33 mouse cellular contexts compared by ENCODE assay signal in the genomic region with DNA sequence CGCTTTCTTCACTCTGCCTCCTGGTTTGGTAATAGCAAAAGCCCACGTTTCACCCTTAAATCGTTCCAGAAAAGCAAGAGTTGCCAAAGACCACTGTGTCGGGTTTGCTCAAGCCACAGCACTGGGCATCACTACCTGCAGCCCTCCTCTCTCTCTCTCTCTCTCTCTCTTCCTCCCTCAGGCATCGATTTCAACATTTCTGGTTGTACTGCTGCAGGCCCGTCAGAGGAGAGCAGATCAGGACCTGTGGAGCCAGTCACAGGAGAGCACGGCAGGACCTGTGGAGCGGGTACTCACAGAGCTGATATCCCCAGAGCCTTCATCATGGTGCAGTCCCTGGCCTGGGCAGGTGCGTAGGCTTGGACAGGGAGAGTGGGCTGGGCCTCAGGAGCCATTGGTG. TPM values are rescaled to one million over a fixed set of nuclear protein-coding genes. Genes with fewer than 3 reads are reported as not detected.
DNase-seq lines count a peak whose midpoint lies in the region; ATAC-seq and TF ChIP-seq lines count a peak whose summit lies in the region.
"Had no signal": no experiment of that assay in that cellular context is flagged by ENCODE, and none has a peak within 500 bp of the region (broad histone marks: within the 10 kb centered on the region; RNA-seq: fewer than 3 reads in every experiment).

No protein-coding gene starts in this region.

- 0 out of 2 replicates have a peak overlapping the region, but pooled peaks have one; percentile 7 for H3K27ac ChIP-seq in heart, embryonic 10.5 days
- no peak overlapping the region for H3K27ac ChIP-seq in heart, adult 2 months
- H3K27ac ChIP-seq in midbrain, embryonic 11.5 days (ENCODE audit: low read depth, low read length): no peak overlapping the region
- H3K27ac ChIP-seq in midbrain, embryonic 14.5 days (replicated peaks; ENCODE audit: low read depth, low read length): no peak overlapping the region
- H3K27ac ChIP-seq: forebrain, embryonic 10.5 days; forebrain, embryonic 13.5 days; heart, embryonic 15.5 days; hindbrain, embryonic 10.5 days; hindbrain, embryonic 13.5 days; intestine, embryonic 15.5 days had no signal

- intact Hi-C loops in heart, adult 2 months (cut with DNase I): no loop called here

- H3K4me3 ChIP-seq in heart, embryonic 10.5 days: no peak overlapping the region
- no peak overlapping the region for H3K4me3 ChIP-seq in heart, adult 2 months
- no peak overlapping the region for H3K4me3 ChIP-seq in midbrain, embryonic 11.5 days (ENCODE audit: low read depth, low read length)
- H3K4me3 ChIP-seq in midbrain, embryonic 14.5 days (replicated peaks; ENCODE audit: low read depth, low read length): no peak overlapping the region
- H3K4me3 ChIP-seq: forebrain, embryonic 10.5 days; forebrain, embryonic 13.5 days; heart, embryonic 15.5 days; hindbrain, embryonic 10.5 days; hindbrain, embryonic 13.5 days; intestine, embryonic 15.5 days had no signal

- no peak for TF ChIP-seq CTCF in heart, adult 2 months (IDR thresholded peaks at IDR 0.05)

- TF ChIP-seq EP300 in heart, adult 2 months (IDR thresholded peaks at IDR 0.05; ENCODE audit: insufficient read depth, low read depth, low read length): no peak

- peak; percentile 0 for DNase-seq in adrenal gland, postnatal 14 days
- DNase-seq in adrenal gland, adult (ENCODE audit: inconsistent age in 2 of 2, low spot score in 1 of 2): no peak
- DNase-seq in heart, embryonic 10.5 days (ENCODE audit: low spot score): no peak
- no peak for DNase-seq in heart, adult 2 months
- peak; percentile 78 for DNase-seq in midbrain, embryonic 11.5 days (ENCODE audit: low spot score, missing footprints)
- no peak for DNase-seq in midbrain, embryonic 14.5 days
- DNase-seq: adrenal gland, postnatal 10 days; cerebellum, adult 11 months; cerebellum, adult 2 months; cerebellum, adult 9-11 months; cerebellum, postnatal 25 days; embryo, embryonic 11 days; gastrocnemius, postnatal 10 days; gastrocnemius, postnatal 36 days; heart, adult 18-20 months; heart, postnatal 10 days; heart, postnatal 36 days had no signal

- H3K36me3 ChIP-seq in heart, embryonic 10.5 days: no peaks in the 10 kb centered on the region
- H3K36me3 ChIP-seq in heart, adult 2 months (ENCODE audit: control insufficient read depth, insufficient read depth, low read length): no peaks in the 10 kb centered on the region
- H3K36me3 ChIP-seq in midbrain, embryonic 11.5 days (ENCODE audit: control insufficient read depth, insufficient read depth, low read length): no peaks in the 10 kb centered on the region
- H3K36me3 ChIP-seq in midbrain, embryonic 14.5 days (ENCODE audit: control insufficient read depth, insufficient read depth, low read length): no peaks in the 10 kb centered on the region
- H3K36me3 ChIP-seq: forebrain, embryonic 10.5 days; heart, embryonic 15.5 days; hindbrain, embryonic 10.5 days; hindbrain, embryonic 13.5 days; intestine, embryonic 15.5 days had no signal

- TF ChIP-seq POLR2A in heart, adult 2 months (IDR thresholded peaks at IDR 0.05; ENCODE audit: insufficient read depth, low read depth, low read length): no peak

- no peak overlapping the region for H3K4me2 ChIP-seq in midbrain, embryonic 11.5 days
- H3K4me2 ChIP-seq in midbrain, embryonic 14.5 days (ENCODE audit: low read length): no peak overlapping the region
- H3K4me2 ChIP-seq: forebrain, embryonic 13.5 days; heart, embryonic 11.5 days; heart, embryonic 15.5 days; hindbrain, embryonic 13.5 days; intestine, embryonic 15.5 days had no signal

- no peak overlapping the region for H3K9ac ChIP-seq in heart, adult 2 months (ENCODE audit: low read depth, low read length)
- H3K9ac ChIP-seq in midbrain, embryonic 11.5 days (ENCODE audit: low read length): no peak overlapping the region
- H3K9ac ChIP-seq in midbrain, embryonic 14.5 days (replicated peaks; ENCODE audit: low read length): no peak overlapping the region
- H3K9ac ChIP-seq: forebrain, embryonic 13.5 days; heart, embryonic 15.5 days; hindbrain, embryonic 13.5 days; intestine, embryonic 15.5 days had no signal

- H3K27me3 ChIP-seq in heart, embryonic 10.5 days (ENCODE audit: insufficient read depth, poor library complexity, severe bottlenecking): peaks cover 17% of the 10 kb centered on the region
- no peaks in the 10 kb centered on the region for H3K27me3 ChIP-seq in heart, adult 2 months (ENCODE audit: control insufficient read depth, insufficient read depth, low read length)
- H3K27me3 ChIP-seq in midbrain, embryonic 11.5 days (ENCODE audit: control insufficient read depth, insufficient read depth, low read length): no peaks in the 10 kb centered on the region
- H3K27me3 ChIP-seq in midbrain, embryonic 14.5 days (ENCODE audit: control insufficient read depth, insufficient read depth, low read length): no peaks in the 10 kb centered on the region
- H3K27me3 ChIP-seq: forebrain, embryonic 13.5 days; intestine, embryonic 15.5 days had no signal

- no peaks in the 10 kb centered on the region for H3K9me3 ChIP-seq in heart, embryonic 10.5 days
- H3K9me3 ChIP-seq in midbrain, embryonic 11.5 days (ENCODE audit: control insufficient read depth, low read length): no peaks in the 10 kb centered on the region
- H3K9me3 ChIP-seq in midbrain, embryonic 14.5 days (ENCODE audit: control insufficient read depth, low read length): no peaks in the 10 kb centered on the region
- H3K9me3 ChIP-seq: forebrain, embryonic 10.5 days; forebrain, embryonic 13.5 days; heart, embryonic 15.5 days; hindbrain, embryonic 10.5 days; hindbrain, embryonic 13.5 days; intestine, embryonic 15.5 days had no signal

- H3K4me1 ChIP-seq in heart, embryonic 10.5 days: peaks cover 13% of the 10 kb centered on the region; the same call in 1 of the 2 replicates
- no peaks in the 10 kb centered on the region for H3K4me1 ChIP-seq in heart, adult 2 months (ENCODE audit: control insufficient read depth, insufficient read depth, low read length)
- H3K4me1 ChIP-seq in midbrain, embryonic 11.5 days (ENCODE audit: control insufficient read depth, insufficient read depth, low read length): 0 out of 2 replicates have a peak, but pooled peaks cover 5% of the 10 kb centered on the region
- peaks cover 11% of the 10 kb centered on the region for H3K4me1 ChIP-seq in midbrain, embryonic 14.5 days (ENCODE audit: control insufficient read depth, insufficient read depth, low read length)
- H3K4me1 ChIP-seq: heart, embryonic 15.5 days; intestine, embryonic 15.5 days had no signal

- 81% methylated on average over 9 of the region's 9 CpGs for WGBS in heart, embryonic 10.5 days
- 81% methylated on average over 9 of the region's 9 CpGs for WGBS in heart, adult 2 months
- whole genome bisulfite sequencing in midbrain, embryonic 11.5 days: 86% methylated on average over 9 of the region's 9 CpGs
- WGBS in midbrain, embryonic 14.5 days: 87% methylated on average over 9 of the region's 9 CpGs

- ATAC-seq in midbrain, embryonic 11.5 days (ENCODE audit: low FRiP score): no peak
- ATAC-seq in midbrain, embryonic 14.5 days (ENCODE audit: low FRiP score, low TSS enrichment): no peak
- ATAC-seq: activated CD4-positive, CD25-positive, alpha-beta regulatory T cell, adult 4 months; forebrain, embryonic 13.5 days; forebrain, embryonic 16.5 days; hindbrain, embryonic 16.5 days; intestine, embryonic 15.5 days had no signal

- no peaks in the 10 kb centered on the region for H3K79me2 ChIP-seq in heart, adult 2 months (replicated peaks; ENCODE audit: control insufficient read depth, insufficient read depth, low read length)

RNA-seq across cellular contexts. Expression of a gene that starts 27.4 kb away (rescaled TPM):
- total RNA-seq in adrenal gland, postnatal 14 days (2021): not detected in 2 replicates
- polyA plus RNA-seq in heart, embryonic 10.5 days (2016; fragmentation: Nextera tagmentation; extraction: Ambion mirVana): 1.1 and 2.0 TPM in 2 replicates
- not detected for total RNA-seq in heart, adult 2 months (2021)
- 0.16 TPM in 1 of 2 replicates, not detected in the other for polyA plus RNA-seq in heart, adult 2 months (2012; rRNA removed)
- not detected in 2 replicates for polyA plus RNA-seq in midbrain, embryonic 11.5 days (2014; fragmentation: Nextera tagmentation; extraction: Ambion mirVana)
- polyA plus RNA-seq in midbrain, embryonic 14.5 days (2014; fragmentation: Nextera tagmentation; extraction: Ambion mirVana): 0.26 TPM in 1 of 2 replicates, not detected in the other
- total RNA-seq: adrenal gland, adult 18-20 months; adrenal gland, postnatal 4 days; gastrocnemius, adult 18-20 months; gastrocnemius, postnatal 36 days; heart, adult 18-20 months; heart, postnatal 10 days; heart, postnatal 36 days had no signal
- polyA plus RNA-seq: activated CD4-positive, CD25-positive, alpha-beta regulatory T cell, adult 4 months; cerebellum, adult 2 months; embryonic facial prominence, embryonic 11.5 days; forebrain, embryonic 10.5 days; forebrain, embryonic 16.5 days; hindbrain, embryonic 10.5 days; intestine, embryonic 15.5 days had no signal

RNA-seq across cellular contexts. Expression of a gene that starts 43.6 kb away (rescaled TPM):
- 1.1 and 1.2 TPM in 2 replicates for total RNA-seq in adrenal gland, postnatal 14 days (2021)
- 0.87 and 1.1 TPM in 2 replicates for polyA plus RNA-seq in heart, embryonic 10.5 days (2016; fragmentation: Nextera tagmentation; extraction: Ambion mirVana)
- total RNA-seq in heart, adult 2 months (2021): under 1 TPM; 0.94 to 0.96 TPM
- 1.7 and 2.7 TPM in 2 replicates for polyA plus RNA-seq in heart, adult 2 months (2012; rRNA removed)
- 1.8 and 2.2 TPM in 2 replicates for polyA plus RNA-seq in midbrain, embryonic 11.5 days (2014; fragmentation: Nextera tagmentation; extraction: Ambion mirVana)
- polyA plus RNA-seq in midbrain, embryonic 14.5 days (2014; fragmentation: Nextera tagmentation; extraction: Ambion mirVana): 3.6 and 3.7 TPM in 2 replicates
- polyA plus RNA-seq: activated CD4-positive, CD25-positive, alpha-beta regulatory T cell, adult 4 months; forebrain, embryonic 10.5 days had no signal

RNA-seq across cellular contexts. Expression of a gene that starts 54.8 kb away (rescaled TPM):
- not detected in 2 replicates for total RNA-seq in adrenal gland, postnatal 14 days (2021)
- 0.33 and 0.43 TPM in 2 replicates for polyA plus RNA-seq in heart, embryonic 10.5 days (2016; fragmentation: Nextera tagmentation; extraction: Ambion mirVana)
- total RNA-seq in heart, adult 2 months (2021): not detected
- polyA plus RNA-seq in heart, adult 2 months (2012; rRNA removed): 0.16 and 0.18 TPM in 2 replicates
- polyA plus RNA-seq in midbrain, embryonic 11.5 days (2014; fragmentation: Nextera tagmentation; extraction: Ambion mirVana): 0.12 and 0.22 TPM in 2 replicates
- 0.12 TPM in 1 of 2 replicates, not detected in the other for polyA plus RNA-seq in midbrain, embryonic 14.5 days (2014; fragmentation: Nextera tagmentation; extraction: Ambion mirVana)
- total RNA-seq: common myeloid progenitor, adult 5-6 weeks; ES-E14; heart, adult 18-20 months; heart, postnatal 36 days had no signal
- polyA plus RNA-seq: activated CD4-positive, CD25-positive, alpha-beta regulatory T cell, adult 4 months; forebrain, embryonic 13.5 days; forebrain, embryonic 16.5 days had no signal

RNA-seq across cellular contexts. Expression of a gene that starts 59.5 kb away (rescaled TPM):
- total RNA-seq in adrenal gland, postnatal 14 days (2021): 36.7 and 58.2 TPM in 2 replicates
- 26.1 and 34.2 TPM in 2 replicates for polyA plus RNA-seq in heart, embryonic 10.5 days (2016; fragmentation: Nextera tagmentation; extraction: Ambion mirVana)
- 10 to 100 TPM; 29.9 to 31.0 TPM for total RNA-seq in heart, adult 2 months (2021)
- polyA plus RNA-seq in heart, adult 2 months (2012; rRNA removed): 33.5 and 35.9 TPM in 2 replicates
- polyA plus RNA-seq in midbrain, embryonic 11.5 days (2014; fragmentation: Nextera tagmentation; extraction: Ambion mirVana): 150 and 153 TPM in 2 replicates
- 34.2 and 61.1 TPM in 2 replicates for polyA plus RNA-seq in midbrain, embryonic 14.5 days (2014; fragmentation: Nextera tagmentation; extraction: Ambion mirVana)

Comparison
In these comparisons a context has a peak if more than half of its experiments do, and no peak if none do; other contexts are left out.
1. DNase-seq: peak in adrenal gland, postnatal 14 days (single experiment) and midbrain, embryonic 11.5 days (single experiment); none in adrenal gland, adult (0 of 2), heart, embryonic 10.5 days (single experiment), heart, adult 2 months (0 of 2) and midbrain, embryonic 14.5 days (single experiment).